Mouse (Mus musculus): ENCODE data around the gene Lce1a1.

Gene Lce1a1

GRCm38 (mm10) chr3:92598429-92598828, 49.7 kb downstream of the Lce1a1 start:
- TF ChIP-seq GATA4 (IDR thresholded peaks at IDR 0.05; ENCODE audit: insufficient replicate concordance, low read length), result no peak
